Mouse (Mus musculus) kidney, adult 2 months (tissue): Measurements from ENCODE around the gene Sptssb. TPM values are rescaled to one million over a fixed set of nuclear protein-coding genes. Genes with fewer than 3 reads are reported as not detected.

ENCODE experiments used
- DNase-seq: peaks from one replicate; pipeline ENCODE4 v3.0.0; 2021
- H3K27ac ChIP-seq: fragments of 200-500 bp; 2 replicates; pipeline ENCODE4 v1.5.1; 2012; ENCODE audit warnings: low read depth, low read length, control low read depth, inconsistent platforms; ENCODE audit not compliant: insufficient read depth
- H3K27me3 ChIP-seq: fragments of 200-500 bp; replicated peaks from 2 replicates; pipeline ENCODE4 v1.6.1; 2012; ENCODE audit warnings: mild to moderate bottlenecking, moderate library complexity, low read length, inconsistent platforms; ENCODE audit not compliant: control insufficient read depth, insufficient read depth
- H3K36me3 ChIP-seq: fragments of 200-500 bp; 2 replicates; pipeline ENCODE4 v1.6.1; 2012; ENCODE audit warnings: mild to moderate bottlenecking, moderate library complexity, low read length, inconsistent platforms; ENCODE audit not compliant: control insufficient read depth, insufficient read depth
- H3K4me1 ChIP-seq: fragments of 200-500 bp; 2 replicates; pipeline ENCODE4 v1.6.1; 2011; ENCODE audit warnings: low read length; ENCODE audit not compliant: control insufficient read depth, insufficient read depth
- H3K4me3 ChIP-seq: fragments of 200-500 bp; 2 replicates; pipeline ENCODE4 v1.5.1; 2011; ENCODE audit warnings: mild to moderate bottlenecking, low read depth, low read length, control low read depth; ENCODE audit not compliant: insufficient read depth
- CTCF ChIP-seq: fragments of 200-500 bp; conservative IDR thresholded peaks from 2 replicates; pipeline ENCODE4 v1.5.1; 2011; ENCODE audit warnings: low read depth, mild to moderate bottlenecking, control low read depth, low read length, moderate library complexity, mixed read lengths; ENCODE audit not compliant: insufficient read depth, insufficient read length
- POLR2A ChIP-seq: fragments of 200-500 bp; IDR thresholded peaks from one replicate; pipeline ENCODE4 v1.6.1; 2011; ENCODE audit warnings: low read depth, low read length, control low read depth
- WGBS: fragments of 180-500 bp; shearing (Covaris S2); methylation state at CpG from one replicate; pipeline ENCODE4 v1.1.7; 2018; 5-methylcytosine and 5-hydroxymethylcytosine counted together
- polyA plus RNA-seq: library from polyadenylated mRNA; depleted of rRNA; stranded (reverse); fragments of >200 nt; gene quantifications from 2 replicates; pipeline ENCODE4 v1.2.3, GENCODE M21; 2012; rRNA removed

Gene Sptssb
- polyA plus RNA-seq, result 12.0 and 14.5 TPM in 2 replicates

DNA sequence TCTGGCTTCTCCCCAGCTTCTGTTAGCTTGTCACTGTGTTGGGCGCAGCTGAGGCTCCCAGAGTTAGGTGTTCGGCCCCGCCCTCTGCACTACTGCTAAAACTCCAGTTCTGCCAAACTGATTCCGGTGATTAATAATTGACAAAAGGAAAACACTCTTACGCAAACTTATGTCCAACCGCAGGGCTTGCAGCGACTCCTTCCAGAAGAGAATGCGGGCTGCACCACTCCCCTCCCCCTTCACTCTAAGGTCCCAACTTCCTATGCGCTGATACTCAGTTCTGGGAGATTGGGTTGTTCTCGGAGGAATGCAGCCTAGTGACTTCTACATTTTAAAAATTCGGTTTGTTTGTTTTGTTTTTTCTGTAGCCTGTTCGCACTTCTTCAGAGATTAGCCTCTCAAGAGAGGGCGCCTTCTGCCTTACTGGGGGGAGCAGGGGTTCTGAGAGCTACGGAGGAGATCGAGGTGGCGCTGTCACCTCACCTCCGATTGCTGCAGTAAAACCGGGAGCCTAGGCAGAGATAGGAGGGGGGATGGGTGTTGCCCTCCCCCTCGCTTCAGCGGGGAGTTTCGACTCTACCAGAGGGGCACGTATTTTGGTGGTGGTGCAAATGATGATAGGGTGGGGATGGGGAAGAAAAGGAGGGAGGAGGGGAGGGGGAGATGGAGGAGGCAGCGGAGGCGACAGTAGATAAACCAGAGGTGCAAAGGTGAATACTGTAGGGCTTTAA lies at the start of gene Sptssb:
Gene Sptssb, minus strand, starts transcription at position 83 of the 731 bp plus-strand sequence.
- Histone ChIP-seq H3K36me3 (no peaks in the 10 kb centered on the region), H3K4me1 (no peaks in the 10 kb centered on the region), H3K27ac (no peak within 1 kb of the TSS), H3K27me3 (no peaks in the 10 kb centered on the region), H3K4me3 (peak within 1 kb of the TSS; percentile 7)
- 1% methylated on average over 24 of the region's 24 CpGs for WGBS
- peak; percentile 85 for DNase-seq
- TF ChIP-seq POLR2A (no peak), CTCF (no peak; the same call in 1 of the 2 replicates)

DNA sequence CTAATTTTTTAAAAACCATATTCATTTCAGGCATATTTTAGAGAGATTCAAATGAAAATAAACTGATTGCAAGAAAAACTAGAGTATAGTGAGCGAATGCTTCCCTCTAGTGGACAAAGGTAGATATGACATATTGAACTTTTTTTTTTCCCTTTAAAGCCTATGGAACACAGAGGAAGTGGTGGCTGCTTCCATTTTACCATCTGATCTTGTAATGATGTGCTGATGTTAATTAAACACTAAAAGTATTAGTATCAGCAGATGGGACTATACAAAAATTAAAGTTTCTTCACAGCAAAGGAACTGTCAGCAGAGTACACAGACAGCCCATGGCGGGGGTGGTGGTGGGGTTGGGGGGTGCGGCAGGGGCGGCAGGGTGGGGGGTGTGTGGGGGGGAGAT lies 48.3 kb upstream of the Sptssb start:
- Histone ChIP-seq H3K36me3 (no peaks in the 10 kb centered on the region), H3K4me3 (no peak overlapping the region), H3K27me3 (0 out of 2 replicates have a peak, but pooled peaks cover 1% of the 10 kb centered on the region), H3K27ac (no peak overlapping the region), H3K4me1 (no peaks in the 10 kb centered on the region)
- 61% methylated on average over 4 of the region's 4 CpGs for WGBS
- no peak for TF ChIP-seq CTCF
- TF ChIP-seq POLR2A, result no peak
- peak; percentile 15 for DNase-seq

DNA sequence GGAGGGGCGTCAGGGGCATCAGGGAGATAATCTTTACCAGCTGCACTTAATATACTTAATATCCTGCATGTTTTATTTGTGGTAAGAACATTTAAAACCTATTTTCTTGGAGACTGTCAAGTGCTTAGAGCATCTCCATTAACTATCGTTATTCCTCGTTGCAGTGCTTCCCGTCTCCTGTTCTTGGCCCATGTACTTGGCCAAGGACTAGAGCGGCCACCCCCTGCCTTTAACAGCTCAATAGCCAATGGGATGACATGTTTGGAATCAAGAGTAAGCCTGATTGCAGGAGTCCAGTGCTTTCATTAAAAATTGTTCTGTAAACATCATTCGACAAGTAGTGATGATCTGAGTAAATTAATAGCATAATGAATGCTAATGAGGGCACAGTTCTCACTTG lies 47.8 kb upstream of the Sptssb start:
- 47% methylated on average over 6 of the region's 6 CpGs for WGBS
- H3K27ac ChIP-seq, result no peak overlapping the region

DNA sequence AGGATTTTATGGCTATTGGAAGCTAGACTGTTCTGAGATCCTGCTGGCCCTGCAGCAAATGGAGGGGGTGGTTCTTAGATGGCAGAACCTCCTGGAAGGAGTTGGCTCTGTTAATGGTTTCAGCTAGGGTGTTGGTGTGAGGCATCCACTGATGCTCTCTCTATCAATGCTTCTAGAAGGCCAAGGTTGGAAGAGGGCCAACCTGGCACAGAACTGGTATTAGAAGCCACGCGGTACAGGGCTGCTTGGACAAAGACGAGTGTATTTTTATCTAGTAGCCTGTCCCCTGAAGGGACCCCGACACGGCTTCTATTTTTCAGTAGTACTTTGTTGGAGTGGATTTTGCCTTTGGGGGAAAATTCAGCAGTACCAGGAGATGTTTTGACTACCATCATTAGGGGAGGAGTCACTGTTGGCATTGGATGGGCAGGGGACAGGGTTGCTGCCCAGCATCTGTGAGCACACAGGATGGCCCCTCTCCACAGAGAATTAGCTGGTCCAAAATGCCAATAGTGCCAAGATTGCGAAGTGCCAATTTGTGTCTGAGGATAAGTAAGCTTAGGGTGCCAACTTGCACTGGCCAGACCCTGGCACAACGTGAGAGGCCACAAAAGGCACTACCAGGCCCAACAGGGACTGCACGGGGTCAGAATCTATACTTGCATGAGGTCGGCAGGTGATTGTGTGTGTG lies 43.2 kb upstream of the Sptssb start:
- H3K36me3 ChIP-seq, result no peaks in the 10 kb centered on the region
- no peak for DNase-seq
- H3K4me3 ChIP-seq, result no peak overlapping the region
- 85% methylated on average over 9 of the region's 9 CpGs for WGBS
- H3K27ac ChIP-seq, result no peak overlapping the region
- H3K27me3 ChIP-seq, result no peaks in the 10 kb centered on the region
- TF ChIP-seq CTCF (no peak), POLR2A (no peak)
- no peaks in the 10 kb centered on the region for H3K4me1 ChIP-seq

More for the DNA sequence above, 47.8 kb upstream of the Sptssb start:
- no peaks in the 10 kb centered on the region for H3K4me1 ChIP-seq
- no peak for TF ChIP-seq CTCF
- TF ChIP-seq POLR2A, result no peak
- no peak overlapping the region for H3K4me3 ChIP-seq
- DNase-seq, result no peak
- H3K27me3 ChIP-seq, result 0 out of 2 replicates have a peak, but pooled peaks cover 1% of the 10 kb centered on the region
- no peaks in the 10 kb centered on the region for H3K36me3 ChIP-seq

DNA sequence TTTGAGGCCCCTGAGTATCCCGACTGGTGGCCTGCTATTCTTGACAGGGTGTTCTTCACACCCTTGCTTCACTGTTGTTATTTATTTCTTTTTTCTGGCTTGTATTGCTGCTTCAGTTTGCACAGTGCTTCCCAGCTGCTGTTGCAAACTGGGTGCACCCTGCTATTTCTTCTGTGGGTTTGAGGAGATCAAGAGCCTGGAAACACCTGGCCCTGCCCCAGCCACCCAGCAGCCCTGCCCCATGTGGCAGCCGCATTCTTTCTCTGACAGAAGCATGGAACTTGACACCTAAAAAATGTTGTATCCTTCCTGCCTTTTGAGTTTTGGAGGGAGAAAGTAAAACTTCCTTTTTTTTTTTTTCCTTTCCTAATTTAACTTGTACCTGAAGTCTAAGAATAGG lies 42.6 kb upstream of the Sptssb start:
- H3K4me3 ChIP-seq, result no peak overlapping the region
- WGBS, result 58% methylated on average over 2 of the region's 2 CpGs
- no peaks in the 10 kb centered on the region for H3K36me3 ChIP-seq
- DNase-seq, result no peak
- no peaks in the 10 kb centered on the region for H3K27me3 ChIP-seq
- no peaks in the 10 kb centered on the region for H3K4me1 ChIP-seq
- TF ChIP-seq POLR2A (no peak), CTCF (no peak)
- H3K27ac ChIP-seq, result no peak overlapping the region

DNA sequence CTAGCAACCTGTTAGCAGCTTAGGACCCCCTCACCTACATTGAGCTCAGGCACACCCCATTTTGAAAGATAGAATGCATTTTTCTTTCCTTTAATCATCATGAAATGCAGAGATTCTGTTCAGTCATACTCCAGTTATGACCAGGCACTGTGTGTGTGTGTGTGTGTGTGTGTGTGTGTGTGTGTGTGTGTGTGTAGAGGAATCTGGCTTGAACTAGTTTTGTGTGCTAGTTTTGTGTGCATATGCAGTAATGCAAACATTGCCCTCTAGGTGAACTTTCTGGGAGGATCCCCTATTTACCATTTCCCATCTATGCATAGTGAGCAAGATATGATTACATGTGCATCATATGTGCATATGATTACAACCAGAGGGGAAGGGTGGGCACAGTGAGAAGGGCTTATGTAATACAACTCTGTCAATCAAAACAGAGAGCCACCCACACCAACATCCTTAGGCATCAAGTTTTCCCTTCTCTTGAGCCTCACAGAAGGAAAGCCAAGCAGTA lies 42.2 kb upstream of the Sptssb start:
- H3K27ac ChIP-seq, result no peak overlapping the region
- DNase-seq, result no peak
- H3K4me3 ChIP-seq, result no peak overlapping the region
- H3K36me3 ChIP-seq, result no peaks in the 10 kb centered on the region
- H3K27me3 ChIP-seq, result no peaks in the 10 kb centered on the region
- H3K4me1 ChIP-seq, result no peaks in the 10 kb centered on the region
- no peak for TF ChIP-seq CTCF
- TF ChIP-seq POLR2A, result no peak

DNA sequence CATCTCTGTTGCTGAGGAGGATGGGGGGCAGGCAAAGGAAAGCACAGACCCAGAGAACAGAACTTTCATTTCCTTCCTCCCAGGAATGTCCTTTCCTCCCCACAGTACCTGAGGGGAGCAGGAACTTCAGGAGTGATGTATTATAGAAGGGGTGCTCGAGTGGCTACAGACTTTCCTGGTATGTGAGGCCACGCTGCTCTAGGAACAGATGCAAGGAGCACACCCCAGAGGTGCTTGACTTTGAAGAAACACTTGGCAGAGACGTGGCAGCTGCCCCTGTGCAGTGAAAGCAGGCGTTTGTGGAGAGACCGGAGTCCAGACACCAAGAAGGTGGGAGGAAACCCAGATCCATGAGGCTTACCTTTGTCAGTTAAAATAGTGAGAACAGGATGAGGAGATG lies 40.6 kb upstream of the Sptssb start:
- H3K36me3 ChIP-seq, result no peaks in the 10 kb centered on the region
- H3K27me3 ChIP-seq, result no peaks in the 10 kb centered on the region
- no peak overlapping the region for H3K4me3 ChIP-seq
- TF ChIP-seq POLR2A, result no peak
- TF ChIP-seq CTCF, result no peak
- no peak for DNase-seq
- WGBS, result 50% methylated on average over 5 of the region's 5 CpGs
- H3K4me1 ChIP-seq, result no peaks in the 10 kb centered on the region
- no peak overlapping the region for H3K27ac ChIP-seq
